Mouse (Mus musculus) E14TG2a.4 (cell line): Measurements from ENCODE around the gene Egflam.

Experiments
- CTCF ChIP-seq: conservative IDR thresholded peaks from 2 replicates; pipeline ENCODE4 v1.5.1; 2014; ENCODE audit warnings: low read length
- NANOG ChIP-seq: IDR thresholded peaks from 2 replicates; pipeline ENCODE4 v1.6.1; 2014; ENCODE audit warnings: borderline replicate concordance, low read length, mixed read lengths

- TF ChIP-seq CTCF (no peak), NANOG (no peak)
Measured at GRCm38 (mm10) chr15:7263339-7263738, 134.9 kb downstream of the Egflam start.
